Mouse (Mus musculus) adrenal gland, postnatal 4 days (tissue): ENCODE results near the gene Nprl2. TPM values are rescaled to one million over a fixed set of nuclear protein-coding genes. Genes with fewer than 3 reads are reported as not detected.

Source experiments
- total RNA-seq, 2 experiments: library from RNA; stranded (reverse); gene quantifications; 2 replicates each; pipeline ENCODE4 v1.2.3; 2021

Nprl2 gene
- total RNA-seq, 2 experiments from 2014 or later = 18.8 to 19.6 TPM

Other genes starting within 250 kb of the Nprl2 start
- 10 to 100 TPM; 17.8 to 22.5 TPM for gene Cish, start 246.2 kb upstream of the Nprl2 start, total RNA-seq
- 10 to 100 TPM; 19.5 to 23.7 TPM for gene Hemk1, start 203.9 kb upstream of the Nprl2 start, total RNA-seq
- 1 to 10 TPM; 4.2 to 4.3 TPM for gene 6430571L13Rik, start 201.6 kb upstream of the Nprl2 start, total RNA-seq
- 10 to 100 TPM; 10.1 to 10.9 TPM for gene Cacna2d2, start 142.6 kb upstream of the Nprl2 start, total RNA-seq
- gene Tmem115, start 8.3 kb upstream of the Nprl2 start, total RNA-seq = 10 to 100 TPM; 40.8 to 44.6 TPM
- gene Cyb561d2, start within 50 bp of the Nprl2 start, total RNA-seq = 10 to 100 TPM; 19.2 to 21.7 TPM
- 1 to 10 TPM in 1 of 2 experiments, under 1 TPM in 1; 0.71 to 1.6 TPM for gene Zmynd10, start 5.1 kb downstream of the Nprl2 start, total RNA-seq
- 10 to 100 TPM; 34.9 to 37.6 TPM for gene Rassf1, start 9.3 kb downstream of the Nprl2 start, total RNA-seq
- gene Tusc2, start 21.0 kb downstream of the Nprl2 start, total RNA-seq = 10 to 100 TPM; 31.8 to 33.8 TPM
- 10 to 100 TPM; 39.4 to 47.2 TPM for gene Hyal2, start 25.7 kb downstream of the Nprl2 start, total RNA-seq
- 1 to 10 TPM; 5.1 to 5.4 TPM for gene Hyal1, start 34.7 kb downstream of the Nprl2 start, total RNA-seq
- 10 to 100 TPM; 17.4 to 18.0 TPM for gene Naa80, start 36.7 kb downstream of the Nprl2 start, total RNA-seq
- gene Hyal3, start 38.6 kb downstream of the Nprl2 start, total RNA-seq = 1 to 10 TPM; 2.7 to 2.9 TPM
- 10 to 100 TPM; 40.9 to 41.4 TPM for gene Ifrd2, start 45.4 kb downstream of the Nprl2 start, total RNA-seq
- 10 to 100 TPM; 16.9 to 19.4 TPM for gene Sema3b, start 67.0 kb downstream of the Nprl2 start, total RNA-seq
- gene Gnai2, start 93.1 kb downstream of the Nprl2 start, total RNA-seq = 100 to 1,000 TPM; 345 to 390 TPM
- gene Slc38a3, start 127.3 kb downstream of the Nprl2 start, total RNA-seq = 10 to 100 TPM; 10.1 to 37.4 TPM
- 1 to 10 TPM in 1 of 2 experiments, under 1 TPM in 1; 0.73 to 1.6 TPM for gene Gnat1, start 137.5 kb downstream of the Nprl2 start, total RNA-seq
- gene Sema3f, start 168.2 kb downstream of the Nprl2 start, total RNA-seq = 10 to 100 TPM; 28.9 to 32.8 TPM
- 100 to 1,000 TPM; 152 to 155 TPM for gene Rbm5, start 228.8 kb downstream of the Nprl2 start, total RNA-seq